Mouse (Mus musculus) intestine, embryonic 15.5 days (tissue): ENCODE results near the gene Adcy10. TPM values are rescaled to one million over a fixed set of nuclear protein-coding genes. Genes with fewer than 3 reads are reported as not detected.
A peak's percentile ranks its signal among the peaks of the same experiment; 100 is the strongest.

Experiments used
- ATAC-seq: fragments of 200-750 bp; cut with Nextera tagmentation; 2 replicates; pipeline ENCODE4 v1.8.0; 2017; ENCODE audit warnings: moderate TSS enrichment, moderate library complexity
- H3K27ac ChIP-seq: fragments of 300-500 bp; sonication (generic); 2 replicates; pipeline ENCODE4 v1.5.1; 2015; ENCODE audit warnings: mild to moderate bottlenecking, inconsistent platforms
- H3K27me3 ChIP-seq: fragments of 300-500 bp; sonication (generic); replicated peaks from 2 replicates; pipeline ENCODE4 v1.6.1; 2015; ENCODE audit warnings: inconsistent platforms
- H3K36me3 ChIP-seq: fragments of 300-500 bp; sonication (generic); 2 replicates; pipeline ENCODE4 v1.6.1; 2015; ENCODE audit warnings: inconsistent platforms
- H3K4me1 ChIP-seq: fragments of 300-500 bp; sonication (generic); replicated peaks from 2 replicates; pipeline ENCODE4 v1.6.1; 2015; ENCODE audit warnings: inconsistent platforms
- H3K4me2 ChIP-seq: fragments of 300-500 bp; sonication (generic); replicated peaks from 2 replicates; pipeline ENCODE4 v1.6.1; 2015; ENCODE audit warnings: mild to moderate bottlenecking, inconsistent platforms
- H3K4me3 ChIP-seq: fragments of 300-500 bp; sonication (generic); replicated peaks from 2 replicates; pipeline ENCODE4 v1.5.1; 2015; ENCODE audit warnings: inconsistent platforms
- H3K9ac ChIP-seq: fragments of 300-500 bp; sonication (generic); 2 replicates; pipeline ENCODE4 v1.6.1; 2015; ENCODE audit warnings: inconsistent platforms
- H3K9me3 ChIP-seq: fragments of 300-500 bp; sonication (generic); 2 replicates; pipeline ENCODE4 v1.6.1; 2016; ENCODE audit warnings: inconsistent platforms
- WGBS: fragments of 180-500 bp; shearing (Covaris S2); methylation state at CpG from one replicate; pipeline ENCODE4 v1.1.7; 2015; 5-methylcytosine and 5-hydroxymethylcytosine counted together
- polyA plus RNA-seq: library from polyadenylated mRNA; unstranded; fragments of >200 nt; fragmentation: Nextera tagmentation; extraction: Ambion mirVana; gene quantifications from 2 replicates; pipeline ENCODE4 v1.2.1, GENCODE M21; 2015

Gene Adcy10
- not detected in 2 replicates for polyA plus RNA-seq

DNA sequence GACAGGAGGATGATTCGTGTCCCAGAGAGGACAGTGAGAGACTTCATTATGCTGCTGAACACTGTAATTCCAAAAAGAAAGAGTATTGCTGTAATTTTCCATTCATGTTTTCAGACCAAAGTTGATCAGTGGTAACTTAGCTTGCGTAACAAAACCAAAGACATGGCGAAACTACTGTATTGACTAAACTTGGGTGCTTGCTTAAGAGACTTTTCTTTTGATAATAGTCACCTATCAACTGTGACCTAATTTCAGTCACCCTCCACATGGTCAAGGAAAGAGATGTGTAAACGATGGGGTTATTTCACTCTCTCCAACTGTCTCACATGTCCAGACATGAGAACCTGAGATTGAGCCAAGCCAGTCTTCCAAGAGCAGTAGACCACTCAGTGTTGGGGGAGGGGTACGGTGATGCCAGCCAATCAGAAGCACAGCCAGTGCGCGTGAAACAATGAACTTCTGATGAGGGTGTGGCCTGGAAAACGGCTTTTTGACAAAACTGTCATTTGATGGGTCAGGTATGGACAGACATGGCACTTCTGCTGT lies at the start of gene Adcy10:
TSS of gene Adcy10 (plus strand) at position 496 of the 546 bp plus-strand sequence.
- WGBS, result 91% methylated on average over 8 of the region's 8 CpGs
- H3K4me2 ChIP-seq, result no peak within 1 kb of the TSS
- no peak within 1 kb of the TSS for H3K4me3 ChIP-seq

DNA sequence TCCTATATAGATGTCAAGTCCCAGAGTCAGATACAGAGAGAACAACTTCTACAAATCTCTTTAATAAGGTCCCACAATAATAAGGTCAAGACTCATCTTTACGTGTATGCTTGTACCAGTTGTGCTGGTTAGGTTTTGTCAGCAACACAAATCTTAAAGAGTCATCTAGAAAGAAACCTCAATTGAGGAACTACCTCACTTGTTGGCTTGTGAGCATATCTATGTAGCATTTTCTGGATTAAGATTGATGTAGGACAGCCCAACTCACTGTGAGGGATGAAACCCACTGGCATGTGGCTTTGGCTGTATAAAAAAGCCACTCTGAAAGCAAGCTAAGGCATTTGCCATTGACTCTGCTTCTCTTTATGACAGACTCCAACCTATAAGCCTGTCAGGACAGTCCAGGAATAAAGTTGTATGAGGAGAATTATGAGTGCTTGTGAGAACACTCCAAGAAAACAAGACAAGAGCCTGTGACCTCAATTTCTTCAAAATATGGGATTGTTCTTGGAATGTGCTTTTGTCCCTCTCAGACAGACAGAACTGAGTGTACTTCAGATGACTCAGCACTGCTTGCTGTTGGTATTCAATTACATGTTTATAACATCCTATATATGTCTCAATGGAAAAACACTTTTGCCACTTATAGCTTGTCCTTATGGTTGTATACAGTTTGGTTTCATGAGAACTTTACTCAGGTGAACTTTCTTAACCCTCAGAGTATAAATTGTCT lies 46.5 kb upstream of the Adcy10 start:
- Histone ChIP-seq H3K9ac (no peak overlapping the region), H3K4me1 (no peaks in the 10 kb centered on the region), H3K36me3 (no peaks in the 10 kb centered on the region), H3K27me3 (no peaks in the 10 kb centered on the region), H3K4me2 (no peak overlapping the region), H3K9me3 (no peaks in the 10 kb centered on the region), H3K4me3 (no peak overlapping the region), H3K27ac (no peak overlapping the region)
- ATAC-seq, result no peak
- WGBS, result 88% methylated on average over 1 of the region's 1 CpGs

More for the DNA sequence above, at the start of gene Adcy10:
- H3K27me3 ChIP-seq, result no peaks in the 10 kb centered on the region
- no peak within 1 kb of the TSS for H3K27ac ChIP-seq
- no peaks in the 10 kb centered on the region for H3K9me3 ChIP-seq
- H3K36me3 ChIP-seq, result no peaks in the 10 kb centered on the region
- ATAC-seq, result no peak
- no peak within 1 kb of the TSS for H3K9ac ChIP-seq
- no peaks in the 10 kb centered on the region for H3K4me1 ChIP-seq

DNA sequence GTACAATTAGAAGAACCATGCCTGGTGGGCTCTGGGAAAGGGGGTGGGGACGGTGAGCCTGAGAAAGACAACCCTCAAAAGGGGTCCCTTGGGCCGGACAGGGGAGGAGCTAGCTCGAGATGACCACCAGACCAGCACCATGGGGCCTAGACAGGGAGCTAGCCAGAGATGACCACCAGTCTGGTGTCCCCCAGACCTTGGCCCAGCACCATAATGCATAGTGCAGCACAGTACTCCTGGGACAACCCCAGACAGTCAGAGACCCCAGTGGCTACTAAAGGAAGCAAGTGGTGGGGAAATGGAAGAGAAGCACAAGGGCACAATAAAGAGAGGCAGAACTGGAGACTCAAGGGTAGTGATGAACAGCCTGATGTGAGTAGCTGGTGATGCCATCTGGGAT lies 44.2 kb upstream of the Adcy10 start:
- WGBS, result 75% methylated on average over 3 of the region's 3 CpGs
- Histone ChIP-seq H3K4me2 (no peak overlapping the region), H3K36me3 (no peaks in the 10 kb centered on the region), H3K9me3 (no peaks in the 10 kb centered on the region), H3K4me1 (no peaks in the 10 kb centered on the region), H3K27me3 (no peaks in the 10 kb centered on the region), H3K4me3 (no peak overlapping the region), H3K9ac (no peak overlapping the region), H3K27ac (no peak overlapping the region)
- ATAC-seq, result no peak

DNA sequence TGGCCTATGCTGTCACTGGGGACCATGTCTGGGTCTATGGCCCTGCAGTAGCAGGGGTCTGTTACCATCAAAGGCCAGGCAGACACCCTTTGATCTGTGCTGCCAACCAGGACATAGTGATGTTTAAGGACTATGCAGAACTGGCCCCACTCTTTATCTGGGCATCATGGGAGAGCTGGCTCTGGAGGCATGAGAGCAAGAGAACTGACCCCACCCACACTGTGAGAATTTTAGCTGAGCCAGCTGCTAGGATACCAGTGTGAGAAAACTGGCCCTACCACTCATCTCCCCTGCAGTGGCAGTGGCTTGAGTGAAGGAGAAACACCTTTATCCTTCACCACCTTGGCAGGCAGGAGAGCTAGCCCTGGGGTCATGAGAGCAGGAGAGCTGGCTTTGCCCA lies 43.8 kb upstream of the Adcy10 start:
- no peaks in the 10 kb centered on the region for H3K9me3 ChIP-seq
- no peak for ATAC-seq

DNA sequence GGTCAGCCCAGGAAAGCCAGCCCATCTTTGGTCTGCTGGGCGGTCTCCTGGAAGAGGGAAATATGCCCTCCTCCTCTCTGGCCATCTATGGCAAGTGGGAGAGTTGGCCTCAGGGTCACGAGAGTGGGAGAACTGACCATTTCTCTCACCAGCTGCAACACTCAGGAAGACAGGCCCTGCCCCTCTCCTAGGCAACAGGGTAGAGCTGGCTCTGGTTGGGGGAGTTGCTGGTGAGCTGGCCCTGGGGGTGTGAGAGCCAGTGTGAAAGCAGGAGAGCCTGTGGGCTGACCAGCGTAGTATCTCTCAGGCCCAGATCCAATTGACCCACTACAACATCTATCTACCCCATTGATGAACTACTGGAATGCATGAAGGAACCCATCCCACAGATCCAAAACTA lies 43.3 kb upstream of the Adcy10 start:
- H3K27me3 ChIP-seq, result no peaks in the 10 kb centered on the region
- no peaks in the 10 kb centered on the region for H3K9me3 ChIP-seq
- no peak for ATAC-seq
- H3K9ac ChIP-seq, result no peak overlapping the region
- H3K4me1 ChIP-seq, result no peaks in the 10 kb centered on the region
- no peak overlapping the region for H3K27ac ChIP-seq
- no peak overlapping the region for H3K4me3 ChIP-seq
- no peaks in the 10 kb centered on the region for H3K36me3 ChIP-seq
- no peak overlapping the region for H3K4me2 ChIP-seq
- WGBS, result 83% methylated on average over 3 of the region's 3 CpGs

More for the DNA sequence above, 43.8 kb upstream of the Adcy10 start:
- H3K36me3 ChIP-seq, result no peaks in the 10 kb centered on the region
- H3K4me1 ChIP-seq, result no peaks in the 10 kb centered on the region
- no peak overlapping the region for H3K27ac ChIP-seq
- no peak overlapping the region for H3K9ac ChIP-seq
- H3K4me3 ChIP-seq, result no peak overlapping the region
- no peak overlapping the region for H3K4me2 ChIP-seq
- no peaks in the 10 kb centered on the region for H3K27me3 ChIP-seq

DNA sequence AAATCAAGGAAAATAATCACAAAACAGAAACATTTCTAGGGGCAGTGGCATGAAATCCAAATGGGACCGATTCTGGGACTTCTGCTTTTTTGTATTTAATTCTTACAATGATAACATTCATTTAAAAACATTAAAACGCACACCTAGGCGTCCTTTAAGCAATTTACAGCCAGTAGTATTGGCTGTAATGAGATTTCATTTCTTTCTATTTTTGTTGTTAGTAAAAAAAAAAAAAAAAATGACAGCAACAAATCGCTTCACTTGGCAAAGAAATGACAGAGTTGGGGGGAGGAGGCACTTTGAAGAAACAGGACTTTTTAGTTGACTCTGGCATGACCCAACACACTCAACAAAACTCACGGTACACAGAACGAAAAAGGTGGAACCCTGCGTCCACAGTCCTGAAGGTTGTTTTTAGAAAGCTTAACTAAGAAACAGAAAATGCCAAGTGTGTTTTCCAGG lies 25.9 kb upstream of the Adcy10 start:
- Histone ChIP-seq H3K36me3 (no peaks in the 10 kb centered on the region), H3K9ac (peak overlapping the region; percentile 85), H3K27me3 (no peaks in the 10 kb centered on the region), H3K4me2 (peak overlapping the region; percentile 81), H3K27ac (no peak overlapping the region), H3K4me1 (no peaks in the 10 kb centered on the region), H3K9me3 (no peaks in the 10 kb centered on the region), H3K4me3 (peak overlapping the region; percentile 92)
- no peak for ATAC-seq
- WGBS, result 16% methylated on average over 7 of the region's 7 CpGs

DNA sequence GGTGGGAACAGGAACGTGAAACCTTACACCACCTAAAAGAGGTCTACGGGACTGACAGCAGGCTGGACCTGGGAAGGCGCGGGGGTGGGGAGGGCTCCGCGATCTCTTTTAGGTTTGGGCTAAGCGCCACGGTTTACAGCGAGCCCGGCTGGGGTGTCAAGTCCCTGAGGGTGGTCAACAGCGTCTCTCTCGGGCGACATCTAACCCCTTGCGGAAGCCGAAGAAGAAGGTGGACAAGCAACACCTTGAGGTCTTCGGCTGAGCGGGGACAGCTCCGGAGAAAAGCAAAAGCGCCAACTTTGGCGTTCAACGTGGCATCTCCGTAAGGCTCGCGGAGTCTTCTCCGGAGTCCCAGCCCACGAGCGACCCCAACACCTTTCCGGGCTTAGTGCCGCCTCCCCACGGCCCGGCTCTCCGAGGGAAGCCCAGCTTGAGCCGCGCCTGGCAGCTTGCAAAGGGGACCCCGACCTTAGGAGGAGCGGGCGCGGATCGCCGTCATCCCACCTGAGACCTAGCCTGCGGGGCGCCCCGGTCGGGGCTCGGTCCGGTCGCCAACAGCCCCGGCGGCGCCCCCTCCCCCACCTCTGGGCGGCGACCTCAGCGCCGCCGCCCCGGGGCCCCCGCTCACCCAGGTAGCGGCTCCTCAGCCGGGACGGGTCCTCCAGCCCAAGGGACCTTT lies 25.3 kb upstream of the Adcy10 start:
- H3K4me1 ChIP-seq, result no peaks in the 10 kb centered on the region
- H3K4me3 ChIP-seq, result peak overlapping the region; percentile 92
- peak; percentile 44 for ATAC-seq
- H3K36me3 ChIP-seq, result no peaks in the 10 kb centered on the region
- H3K4me2 ChIP-seq, result peak overlapping the region; percentile 81
- H3K9me3 ChIP-seq, result no peaks in the 10 kb centered on the region
- peak overlapping the region; percentile 85 for H3K9ac ChIP-seq
- WGBS, result under 1% methylated on average over 60 of the region's 60 CpGs
- no peaks in the 10 kb centered on the region for H3K27me3 ChIP-seq
- H3K27ac ChIP-seq, result peak overlapping the region; percentile 95

DNA sequence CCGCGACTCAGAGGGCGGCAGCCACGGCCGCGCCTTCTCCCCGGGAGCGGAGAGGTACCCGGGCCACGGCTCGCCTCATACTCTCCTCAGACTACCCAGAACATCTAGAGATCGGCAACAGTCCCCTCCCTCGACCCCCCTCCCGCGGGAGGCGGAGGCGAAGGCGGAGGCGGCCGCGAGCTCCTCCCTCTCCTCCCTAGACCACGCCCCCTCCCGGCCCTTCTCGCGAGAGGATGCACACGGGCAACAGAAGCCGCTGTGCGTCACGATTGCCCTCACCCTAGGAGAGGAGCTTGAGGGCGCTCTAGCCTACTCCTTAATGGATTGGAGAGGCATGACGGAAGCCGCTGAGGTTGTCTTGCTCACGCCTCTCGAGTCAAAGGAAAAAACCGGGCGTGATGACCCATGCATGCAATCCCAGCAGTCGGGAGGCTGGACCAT lies 24.6 kb upstream of the Adcy10 start, which contains the start of the genes Dcaf6 and Mpc2:
TSS of gene Dcaf6 (minus strand) at position 116 of the 441 bp plus-strand sequence.
TSS of gene Mpc2 (plus strand) at position 278 of the 441 bp plus-strand sequence.
- peak within 1 kb of the TSS; percentile 81 for H3K4me2 ChIP-seq
- ATAC-seq, result peak; percentile 93
- no peaks in the 10 kb centered on the region for H3K9me3 ChIP-seq
- WGBS, result under 1% methylated on average over 33 of the region's 37 CpGs
- no peaks in the 10 kb centered on the region for H3K27me3 ChIP-seq
- no peaks in the 10 kb centered on the region for H3K4me1 ChIP-seq
- H3K9ac ChIP-seq, result peak within 1 kb of the TSS; percentile 85
- no peaks in the 10 kb centered on the region for H3K36me3 ChIP-seq
- peak within 1 kb of the TSS; percentile 92 for H3K4me3 ChIP-seq
- H3K27ac ChIP-seq, result peak within 1 kb of the TSS; percentile 95

DNA sequence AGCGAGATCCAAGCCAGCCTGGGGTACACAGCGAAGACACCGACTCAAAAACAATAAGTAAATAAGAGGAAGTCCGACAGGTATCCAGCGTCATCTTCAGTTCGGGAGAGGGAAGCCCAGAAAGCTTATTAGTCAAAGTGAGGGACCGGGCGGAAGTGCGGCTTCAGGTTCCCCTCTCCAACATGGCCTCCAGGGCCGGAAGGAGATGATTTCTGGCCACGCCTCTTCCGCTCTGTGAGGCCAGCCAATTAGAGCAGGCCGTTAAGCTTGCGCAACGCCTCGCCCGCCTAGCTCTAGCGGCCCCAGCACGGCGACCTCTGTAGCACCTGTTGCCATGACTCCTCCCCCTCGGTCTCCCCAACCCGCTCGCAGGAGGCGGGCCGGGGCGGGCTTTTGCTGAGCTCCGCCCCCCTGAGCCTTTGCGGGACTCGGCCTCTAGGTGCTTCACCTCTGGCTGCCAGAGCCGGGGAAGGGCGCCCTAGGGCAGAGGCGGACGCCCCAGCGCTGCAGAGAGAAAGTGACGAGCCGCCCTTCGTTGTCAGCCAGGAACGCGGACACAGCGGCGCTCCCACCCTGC lies 24.1 kb upstream of the Adcy10 start:
- peak overlapping the region; percentile 78 for H3K4me2 ChIP-seq
- H3K36me3 ChIP-seq, result no peaks in the 10 kb centered on the region
- WGBS, result under 1% methylated on average over 41 of the region's 41 CpGs
- H3K27me3 ChIP-seq, result no peaks in the 10 kb centered on the region
- H3K4me1 ChIP-seq, result no peaks in the 10 kb centered on the region
- H3K9ac ChIP-seq, result peak overlapping the region; percentile 67
- H3K4me3 ChIP-seq, result peak overlapping the region; percentile 92
- ATAC-seq, result peak; percentile 96
- H3K9me3 ChIP-seq, result no peaks in the 10 kb centered on the region
- peak overlapping the region; percentile 95 for H3K27ac ChIP-seq

DNA sequence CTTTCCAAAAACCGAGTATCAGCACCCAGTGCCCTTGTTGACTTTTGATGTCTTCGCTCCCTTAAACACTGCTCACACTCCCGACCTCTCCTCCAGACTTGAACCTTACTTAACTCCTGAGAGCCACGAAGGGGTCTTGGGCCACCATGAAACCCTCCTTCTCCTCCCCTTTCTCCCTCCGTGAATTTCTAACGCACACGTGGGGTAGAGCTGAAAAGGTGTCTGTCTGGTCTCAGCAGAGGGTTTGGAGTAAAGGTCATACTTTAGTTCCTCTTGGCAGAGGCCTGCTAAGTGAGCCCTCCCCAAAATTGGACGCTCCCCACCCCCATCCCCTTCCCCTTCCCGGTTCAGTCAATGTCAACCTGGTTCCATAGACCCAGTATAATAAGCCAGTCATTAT lies 23.3 kb upstream of the Adcy10 start:
- no peak for ATAC-seq
- Histone ChIP-seq H3K4me1 (no peaks in the 10 kb centered on the region), H3K9me3 (no peaks in the 10 kb centered on the region), H3K27ac (peak overlapping the region; percentile 80), H3K4me2 (peak overlapping the region; percentile 78), H3K4me3 (peak overlapping the region; percentile 92), H3K9ac (peak overlapping the region; percentile 67), H3K36me3 (no peaks in the 10 kb centered on the region), H3K27me3 (no peaks in the 10 kb centered on the region)
- WGBS, result 2% methylated on average over 9 of the region's 9 CpGs

DNA sequence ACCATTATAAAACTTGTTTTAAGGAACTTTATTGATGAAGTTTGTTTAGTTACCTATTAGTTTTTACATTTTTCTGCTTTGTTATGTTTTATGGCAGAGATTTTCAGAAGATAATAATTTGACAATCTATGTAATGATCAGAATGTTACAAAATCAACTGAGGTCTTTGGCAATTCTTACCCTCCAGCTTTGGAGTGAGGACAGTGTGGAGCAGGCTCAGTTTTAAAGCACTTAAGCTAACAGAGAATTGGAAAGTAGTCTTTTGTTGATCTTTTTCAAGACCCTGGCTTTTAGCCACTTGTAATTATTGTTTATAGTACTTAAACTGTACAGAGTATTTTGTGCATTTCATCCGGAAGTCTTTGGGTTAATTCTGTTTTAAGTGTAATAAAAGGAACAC lies 22.1 kb upstream of the Adcy10 start:
- no peak overlapping the region for H3K9ac ChIP-seq
- no peaks in the 10 kb centered on the region for H3K9me3 ChIP-seq
- no peaks in the 10 kb centered on the region for H3K4me1 ChIP-seq
- no peak overlapping the region for H3K4me2 ChIP-seq
- WGBS, result 62% methylated on average over 1 of the region's 1 CpGs
- H3K4me3 ChIP-seq, result no peak overlapping the region
- no peaks in the 10 kb centered on the region for H3K36me3 ChIP-seq
- no peak for ATAC-seq
- no peak overlapping the region for H3K27ac ChIP-seq
- H3K27me3 ChIP-seq, result no peaks in the 10 kb centered on the region

DNA sequence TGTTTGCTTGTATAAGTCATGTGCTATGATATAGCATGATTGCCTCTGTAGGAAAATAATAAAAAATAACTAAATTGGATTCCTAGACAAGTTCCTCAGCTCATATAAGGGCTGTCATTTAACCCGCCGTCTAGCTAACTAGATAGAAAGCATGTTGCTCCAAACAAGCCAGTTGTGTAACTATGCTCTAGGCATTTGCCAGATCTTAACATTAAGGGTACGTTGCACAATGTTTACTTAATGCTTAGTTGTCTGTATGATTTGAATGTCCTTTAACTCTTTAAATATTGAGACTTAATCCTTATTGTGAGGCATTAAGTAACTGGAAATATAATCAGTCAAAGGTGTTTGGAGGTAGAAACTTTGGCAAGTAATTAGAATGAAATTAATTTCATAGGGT lies 20.4 kb upstream of the Adcy10 start:
- H3K9ac ChIP-seq, result no peak overlapping the region
- WGBS, result 72% methylated on average over 3 of the region's 3 CpGs
- no peaks in the 10 kb centered on the region for H3K27me3 ChIP-seq
- H3K4me2 ChIP-seq, result no peak overlapping the region
- H3K36me3 ChIP-seq, result no peaks in the 10 kb centered on the region
- no peak overlapping the region for H3K4me3 ChIP-seq
- no peaks in the 10 kb centered on the region for H3K4me1 ChIP-seq
- H3K9me3 ChIP-seq, result no peaks in the 10 kb centered on the region
- ATAC-seq, result no peak
- H3K27ac ChIP-seq, result no peak overlapping the region
